Mouse (Mus musculus): Measurements from ENCODE around the gene Ephb1. TPM values are rescaled to one million over a fixed set of nuclear protein-coding genes. Genes with fewer than 3 reads are reported as not detected.

Gene Ephb1
- 9.5 and 14.7 TPM in 2 replicates for polyA plus RNA-seq (2016; fragmentation: Nextera tagmentation; extraction: Ambion mirVana)

GRCm38 (mm10) chr9:102354561-102354973 lies at the start of gene Ephb1:
TSS of gene Ephb1 (minus strand) at chr9:102354693.
- H3K9me3 ChIP-seq (replicated peaks): no peaks in the 10 kb centered on the region
- peaks cover 77% of the 10 kb centered on the region for H3K27me3 ChIP-seq (ENCODE audit: low read depth, poor library complexity, severe bottlenecking)
- DNase-seq (ENCODE audit: low spot score): peak; percentile 88
- H3K27ac ChIP-seq (replicated peaks): peak within 1 kb of the TSS; percentile 90
- WGBS: under 1% methylated on average over 22 of the region's 22 CpGs
- no peaks in the 10 kb centered on the region for H3K36me3 ChIP-seq
- H3K4me3 ChIP-seq: peak within 1 kb of the TSS; percentile 83
- H3K4me1 ChIP-seq: peaks cover 32% of the 10 kb centered on the region

- no peak overlapping the region for H3K4me3 ChIP-seq
- H3K36me3 ChIP-seq: no peaks in the 10 kb centered on the region
- H3K4me1 ChIP-seq: peaks cover 11% of the 10 kb centered on the region
- H3K9me3 ChIP-seq (replicated peaks): no peaks in the 10 kb centered on the region
- peaks cover 31% of the 10 kb centered on the region for H3K27me3 ChIP-seq (ENCODE audit: low read depth, poor library complexity, severe bottlenecking)
- peak; percentile 63 for DNase-seq (ENCODE audit: low spot score)
- WGBS: 34% methylated on average over 18 of the region's 18 CpGs
- 0 out of 2 replicates have a peak overlapping the region, but pooled peaks have one; percentile 43 for H3K27ac ChIP-seq (replicated peaks)
Measured at GRCm38 (mm10) chr9:102403086-102404021, 48.9 kb upstream of the Ephb1 start.

DNA sequence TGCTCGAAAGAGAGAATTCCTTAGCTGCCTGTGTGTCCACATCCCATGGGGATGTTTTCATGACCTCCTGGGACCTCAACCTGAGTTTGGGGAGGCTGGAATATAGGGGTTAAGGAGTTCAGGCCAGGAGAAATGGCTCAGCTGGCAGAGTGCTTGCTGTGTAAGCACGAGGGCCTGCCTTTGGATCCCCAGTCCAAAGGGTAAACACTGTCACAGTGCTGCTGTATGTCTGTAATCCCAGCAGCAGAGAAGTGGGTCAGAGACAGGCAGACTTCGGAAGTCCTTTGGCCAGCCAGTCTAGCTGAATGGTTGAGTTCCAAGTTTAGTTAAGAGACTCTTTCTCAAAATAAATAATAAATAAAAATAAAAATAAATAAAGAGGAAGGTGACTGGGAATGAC lies 48.2 kb upstream of the Ephb1 start:
- Histone ChIP-seq H3K27me3 (ENCODE audit: low read depth, poor library complexity, severe bottlenecking) (peaks cover 31% of the 10 kb centered on the region), H3K4me1 (peaks cover 11% of the 10 kb centered on the region), H3K36me3 (no peaks in the 10 kb centered on the region), H3K4me3 (no peak overlapping the region), H3K27ac (replicated peaks) (no peak overlapping the region), H3K9me3 (replicated peaks) (no peaks in the 10 kb centered on the region)
- no peak for DNase-seq (ENCODE audit: low spot score)
- WGBS: 64% methylated on average over 3 of the region's 3 CpGs

- H3K27me3 ChIP-seq (ENCODE audit: low read depth, poor library complexity, severe bottlenecking): no peaks in the 10 kb centered on the region
- DNase-seq (ENCODE audit: low spot score): no peak
- no peak overlapping the region for H3K4me3 ChIP-seq
- WGBS: 71% methylated on average over 8 of the region's 8 CpGs
- peaks cover 12% of the 10 kb centered on the region for H3K4me1 ChIP-seq
- H3K27ac ChIP-seq (replicated peaks): no peak overlapping the region
- H3K9me3 ChIP-seq (replicated peaks): no peaks in the 10 kb centered on the region
- no peaks in the 10 kb centered on the region for H3K36me3 ChIP-seq
Measured at GRCm38 (mm10) chr9:102388266-102388665, 33.8 kb upstream of the Ephb1 start.

- Histone ChIP-seq H3K9me3 (replicated peaks) (no peaks in the 10 kb centered on the region), H3K36me3 (no peaks in the 10 kb centered on the region), H3K27me3 (ENCODE audit: low read depth, poor library complexity, severe bottlenecking) (no peaks in the 10 kb centered on the region), H3K27ac (replicated peaks) (no peak overlapping the region), H3K4me1 (peaks cover 12% of the 10 kb centered on the region), H3K4me3 (no peak overlapping the region)
- no peak for DNase-seq (ENCODE audit: low spot score)
- 92% methylated on average over 9 of the region's 9 CpGs for WGBS
Measured at GRCm38 (mm10) chr9:102386816-102387215, 32.3 kb upstream of the Ephb1 start.

DNA sequence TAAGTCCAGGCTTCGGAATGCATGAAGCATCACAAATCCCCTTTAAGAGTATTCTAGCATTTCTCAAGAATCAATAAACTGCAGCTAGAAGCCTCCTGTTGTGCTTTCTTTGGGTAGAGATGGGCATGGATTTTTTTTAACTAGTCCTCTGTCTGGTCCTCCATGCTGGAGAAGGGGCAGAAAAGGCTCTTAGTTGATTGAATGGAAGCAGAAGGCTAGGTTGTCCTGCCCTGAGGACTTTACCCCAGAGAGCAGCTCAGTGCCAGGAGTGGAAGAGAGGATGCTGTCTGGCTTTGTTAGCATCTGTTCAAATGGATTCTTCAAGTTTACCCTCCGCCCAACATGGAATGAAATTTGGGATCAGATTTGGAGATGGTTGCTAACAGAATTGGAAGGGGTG lies 25.7 kb upstream of the Ephb1 start:
- H3K9me3 ChIP-seq (replicated peaks): no peaks in the 10 kb centered on the region
- 88% methylated on average over 2 of the region's 2 CpGs for WGBS
- no peaks in the 10 kb centered on the region for H3K36me3 ChIP-seq
- no peak overlapping the region for H3K27ac ChIP-seq (replicated peaks)
- H3K4me3 ChIP-seq: no peak overlapping the region
- peaks cover 8% of the 10 kb centered on the region for H3K4me1 ChIP-seq
- no peaks in the 10 kb centered on the region for H3K27me3 ChIP-seq (ENCODE audit: low read depth, poor library complexity, severe bottlenecking)
- DNase-seq (ENCODE audit: low spot score): no peak

- Histone ChIP-seq H3K9me3 (replicated peaks) (no peaks in the 10 kb centered on the region), H3K27ac (replicated peaks) (no peak overlapping the region), H3K27me3 (ENCODE audit: low read depth, poor library complexity, severe bottlenecking) (no peaks in the 10 kb centered on the region), H3K36me3 (no peaks in the 10 kb centered on the region), H3K4me3 (no peak overlapping the region), H3K4me1 (0 out of 2 replicates have a peak, but pooled peaks cover 9% of the 10 kb centered on the region)
- no peak for DNase-seq (ENCODE audit: low spot score)
- 93% methylated on average over 5 of the region's 5 CpGs for WGBS
Measured at GRCm38 (mm10) chr9:102374661-102375060, 20.2 kb upstream of the Ephb1 start.

DNA sequence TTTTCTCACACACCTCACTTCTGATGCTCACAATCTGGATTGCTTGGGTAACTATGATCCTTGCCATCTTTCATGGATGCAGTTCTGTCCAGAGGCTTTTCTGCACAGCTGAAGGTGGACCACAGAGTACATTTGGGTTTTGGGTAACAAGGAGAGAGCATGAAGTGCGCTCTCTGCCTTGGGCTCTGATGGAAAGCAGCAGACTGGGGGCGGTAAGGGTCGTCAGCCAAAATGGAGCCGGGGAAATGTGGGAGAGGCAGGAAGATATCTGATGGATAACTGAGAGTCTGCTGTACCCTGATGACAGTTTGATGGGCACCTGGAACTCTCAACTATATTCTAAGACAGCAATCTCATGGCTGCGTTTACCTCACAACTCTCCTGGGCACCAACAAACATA lies 19.4 kb upstream of the Ephb1 start:
- Histone ChIP-seq H3K27ac (replicated peaks) (no peak overlapping the region), H3K4me3 (no peak overlapping the region), H3K4me1 (0 out of 2 replicates have a peak, but pooled peaks cover 9% of the 10 kb centered on the region), H3K36me3 (no peaks in the 10 kb centered on the region), H3K27me3 (ENCODE audit: low read depth, poor library complexity, severe bottlenecking) (no peaks in the 10 kb centered on the region), H3K9me3 (replicated peaks) (no peaks in the 10 kb centered on the region)
- DNase-seq (ENCODE audit: low spot score): no peak
- WGBS: 89% methylated on average over 5 of the region's 5 CpGs

- WGBS: 90% methylated on average over 3 of the region's 3 CpGs
- H3K27ac ChIP-seq (replicated peaks): no peak overlapping the region
- no peak for DNase-seq (ENCODE audit: low spot score)
Measured at GRCm38 (mm10) chr9:102371936-102372335, 17.4 kb upstream of the Ephb1 start.

DNA sequence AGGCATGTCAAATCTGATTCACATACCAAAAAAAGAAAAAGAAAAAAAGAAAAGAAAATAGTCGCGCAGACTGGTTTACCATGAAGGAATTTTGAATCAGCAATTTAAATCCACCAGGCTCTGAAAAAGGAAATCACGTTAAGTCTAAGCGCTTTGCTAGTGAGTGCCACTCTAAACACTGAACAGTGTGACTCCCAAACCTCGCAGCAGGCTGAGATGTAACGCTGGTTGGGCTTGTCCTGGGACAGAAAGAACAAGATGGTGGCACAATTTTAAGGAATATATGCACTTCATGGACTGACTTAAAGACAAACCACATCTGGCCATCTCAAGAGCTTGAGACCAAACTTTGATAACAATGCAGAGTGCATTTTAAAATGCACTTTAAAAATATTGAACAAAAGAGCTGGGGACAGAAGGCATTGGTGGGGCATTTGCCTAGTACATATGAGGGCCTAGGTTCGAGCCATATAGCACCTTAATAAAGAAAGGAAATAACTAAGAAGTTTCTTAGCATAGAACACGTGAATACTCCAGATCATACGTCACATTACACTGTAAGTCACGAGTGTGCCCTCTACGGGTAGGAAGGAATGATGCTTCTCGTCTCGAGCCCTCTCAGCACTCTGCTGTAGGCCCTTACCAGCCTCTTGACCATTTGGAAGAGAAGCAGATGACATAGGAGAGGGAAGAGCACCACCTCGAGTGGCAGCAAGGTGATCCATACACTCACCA lies 16.7 kb upstream of the Ephb1 start:
- Histone ChIP-seq H3K27me3 (ENCODE audit: low read depth, poor library complexity, severe bottlenecking) (no peaks in the 10 kb centered on the region), H3K27ac (replicated peaks) (no peak overlapping the region), H3K4me1 (0 out of 2 replicates have a peak, but pooled peaks cover 9% of the 10 kb centered on the region), H3K36me3 (no peaks in the 10 kb centered on the region), H3K4me3 (no peak overlapping the region), H3K9me3 (replicated peaks) (no peaks in the 10 kb centered on the region)
- 54% methylated on average over 14 of the region's 14 CpGs for WGBS
- no peak for DNase-seq (ENCODE audit: low spot score)

More at GRCm38 (mm10) chr9:102371936-102372335, 17.4 kb upstream of the Ephb1 start:
- H3K36me3 ChIP-seq: no peaks in the 10 kb centered on the region
- H3K4me1 ChIP-seq: 0 out of 2 replicates have a peak, but pooled peaks cover 9% of the 10 kb centered on the region
- no peaks in the 10 kb centered on the region for H3K9me3 ChIP-seq (replicated peaks)
- H3K4me3 ChIP-seq: no peak overlapping the region
- H3K27me3 ChIP-seq (ENCODE audit: low read depth, poor library complexity, severe bottlenecking): no peaks in the 10 kb centered on the region

GRCm38 (mm10) chr9:102370141-102370540 lies 15.6 kb upstream of the Ephb1 start:
- WGBS: 66% methylated on average over 8 of the region's 8 CpGs
- Histone ChIP-seq H3K9me3 (replicated peaks) (no peaks in the 10 kb centered on the region), H3K27ac (replicated peaks) (no peak overlapping the region), H3K36me3 (no peaks in the 10 kb centered on the region), H3K27me3 (ENCODE audit: low read depth, poor library complexity, severe bottlenecking) (no peaks in the 10 kb centered on the region), H3K4me3 (no peak overlapping the region), H3K4me1 (0 out of 2 replicates have a peak, but pooled peaks cover 9% of the 10 kb centered on the region)
- no peak for DNase-seq (ENCODE audit: low spot score)

- Histone ChIP-seq H3K4me3 (no peak overlapping the region), H3K36me3 (no peaks in the 10 kb centered on the region), H3K9me3 (replicated peaks) (no peaks in the 10 kb centered on the region), H3K27ac (replicated peaks) (no peak overlapping the region), H3K4me1 (0 out of 2 replicates have a peak, but pooled peaks cover 9% of the 10 kb centered on the region), H3K27me3 (ENCODE audit: low read depth, poor library complexity, severe bottlenecking) (no peaks in the 10 kb centered on the region)
- 76% methylated on average over 3 of the region's 3 CpGs for WGBS
- DNase-seq (ENCODE audit: low spot score): no peak
Measured at GRCm38 (mm10) chr9:102369141-102369540, 14.6 kb upstream of the Ephb1 start.

Data from midbrain, embryonic 10.5 days (tissue).